14 mouse cellular contexts compared by ENCODE assay signal in genomic region chr12:108231901-108232300, GRCm38 (mm10). TPM values are rescaled to one million over a fixed set of nuclear protein-coding genes. Genes with fewer than 3 reads are reported as not detected.
DNase-seq lines count a peak whose midpoint lies in the region; ATAC-seq lines count a peak whose summit lies in the region.
"Had no signal": no experiment of that assay in that cellular context is flagged by ENCODE, and none has a peak within 500 bp of the region (broad histone marks: within the 10 kb centered on the region; RNA-seq: fewer than 3 reads in every experiment).

No protein-coding gene starts in this region.

- H3K36me3 ChIP-seq in hindbrain, embryonic 10.5 days = peaks cover 9% of the 10 kb centered on the region; the same call in 1 of the 2 replicates
- no peaks in the 10 kb centered on the region for H3K36me3 ChIP-seq in midbrain, embryonic 15.5 days (replicated peaks)
- no peaks in the 10 kb centered on the region for H3K36me3 ChIP-seq in intestine, embryonic 16.5 days (ENCODE audit: control insufficient read depth, insufficient read depth, low read length)
- H3K36me3 ChIP-seq: heart, embryonic 15.5 days; limb, embryonic 13.5 days had no signal

- H3K4me1 ChIP-seq in hindbrain, embryonic 10.5 days (replicated peaks) = peaks cover 93% of the 10 kb centered on the region
- H3K4me1 ChIP-seq in midbrain, embryonic 15.5 days = peaks cover 33% of the 10 kb centered on the region
- H3K4me1 ChIP-seq in intestine, embryonic 16.5 days (ENCODE audit: control insufficient read depth, insufficient read depth, low read length) = peaks cover 60% of the 10 kb centered on the region

- no peak overlapping the region for H3K4me2 ChIP-seq in midbrain, embryonic 15.5 days
- H3K4me2 ChIP-seq in intestine, embryonic 16.5 days (ENCODE audit: low read depth, low read length) = no peak overlapping the region
- H3K4me2 ChIP-seq: heart, embryonic 15.5 days; limb, embryonic 13.5 days had no signal

- H3K9me3 ChIP-seq in hindbrain, embryonic 10.5 days = peaks cover 7% of the 10 kb centered on the region
- no peaks in the 10 kb centered on the region for H3K9me3 ChIP-seq in midbrain, embryonic 15.5 days
- no peaks in the 10 kb centered on the region for H3K9me3 ChIP-seq in intestine, embryonic 16.5 days (ENCODE audit: control insufficient read depth, low read length)
- H3K9me3 ChIP-seq: heart, embryonic 15.5 days; limb, embryonic 13.5 days had no signal

- no peaks in the 10 kb centered on the region for H3K27me3 ChIP-seq in hindbrain, embryonic 10.5 days (ENCODE audit: insufficient read depth, poor library complexity, severe bottlenecking)
- no peaks in the 10 kb centered on the region for H3K27me3 ChIP-seq in midbrain, embryonic 15.5 days (replicated peaks)
- no peaks in the 10 kb centered on the region for H3K27me3 ChIP-seq in intestine, embryonic 16.5 days (replicated peaks; ENCODE audit: control insufficient read depth, insufficient read depth, low read length)
- H3K27me3 ChIP-seq: heart, embryonic 15.5 days; limb, embryonic 13.5 days had no signal

- 38% methylated on average over 9 of the region's 9 CpGs for WGBS in hindbrain, embryonic 10.5 days
- WGBS in midbrain, embryonic 15.5 days = 27% methylated on average over 9 of the region's 9 CpGs
- 37% methylated on average over 9 of the region's 9 CpGs for WGBS in intestine, embryonic 16.5 days

- H3K4me3 ChIP-seq in hindbrain, embryonic 10.5 days = no peak overlapping the region
- H3K4me3 ChIP-seq in midbrain, embryonic 15.5 days = no peak overlapping the region
- no peak overlapping the region for H3K4me3 ChIP-seq in intestine, embryonic 16.5 days (ENCODE audit: low read length)
- H3K4me3 ChIP-seq: heart, embryonic 15.5 days; limb, embryonic 13.5 days had no signal

- H3K9ac ChIP-seq in midbrain, embryonic 15.5 days = no peak overlapping the region
- H3K9ac ChIP-seq in intestine, embryonic 16.5 days (ENCODE audit: low read depth, low read length) = no peak overlapping the region
- H3K9ac ChIP-seq: heart, embryonic 15.5 days; limb, embryonic 13.5 days had no signal

- peak overlapping the region; percentile 10 for H3K27ac ChIP-seq in hindbrain, embryonic 10.5 days
- peak overlapping the region; percentile 43; the same call in 1 of the 2 replicates for H3K27ac ChIP-seq in midbrain, embryonic 15.5 days
- H3K27ac ChIP-seq in intestine, embryonic 16.5 days (ENCODE audit: low read length) = no peak overlapping the region
- H3K27ac ChIP-seq: heart, embryonic 15.5 days; limb, embryonic 13.5 days had no signal

- intact Hi-C loops in heart, postnatal 36 days (cut with DNase I) = no loop called here

- ATAC-seq in midbrain, embryonic 15.5 days (replicated peaks) = no peak
- no peak for ATAC-seq in intestine, embryonic 16.5 days
- ATAC-seq: intestine, postnatal 0 days had no signal

- DNase-seq in cerebellum, adult 11-12 months = peak; percentile 80
- DNase-seq in cerebellum, adult 11 months = no peak
- DNase-seq in cerebellum, postnatal 14 days = peak; percentile 59 to 65
- no peak for DNase-seq in hindbrain, embryonic 10.5 days (ENCODE audit: low spot score)
- no peak for DNase-seq in heart, postnatal 36 days
- no peak for DNase-seq in natural killer cell, adult 2 months (ENCODE audit: low spot score in 2 of 2)
- DNase-seq: adrenal gland, postnatal 36 days; gastrocnemius, postnatal 10 days; lung, adult 18-20 months had no signal

RNA-seq across cellular contexts. Expression of gene Ccdc85c, which starts 43.3 kb away (rescaled TPM):
- 14.3 and 16.0 TPM in 2 replicates for polyA plus RNA-seq in hindbrain, embryonic 10.5 days (2016; fragmentation: Nextera tagmentation; extraction: Ambion mirVana)
- 15.3 and 15.8 TPM in 2 replicates for polyA plus RNA-seq in midbrain, embryonic 15.5 days (2015; fragmentation: Nextera tagmentation; extraction: Ambion mirVana)
- total RNA-seq in heart, postnatal 36 days (2021) = 10 to 100 TPM; 33.6 to 38.9 TPM
- polyA plus RNA-seq in intestine, embryonic 16.5 days (2015; fragmentation: Nextera tagmentation; extraction: Ambion mirVana) = 4.8 and 7.1 TPM in 2 replicates

RNA-seq across cellular contexts. Expression of gene Ccnk, which starts 52.5 kb away (rescaled TPM):
- polyA plus RNA-seq in hindbrain, embryonic 10.5 days (2016; fragmentation: Nextera tagmentation; extraction: Ambion mirVana) = 2.9 and 3.3 TPM in 2 replicates
- 2.4 and 3.7 TPM in 2 replicates for polyA plus RNA-seq in midbrain, embryonic 15.5 days (2015; fragmentation: Nextera tagmentation; extraction: Ambion mirVana)
- 10 to 100 TPM; 28.8 to 30.5 TPM for total RNA-seq in heart, postnatal 36 days (2021)
- 1.9 and 2.2 TPM in 2 replicates for polyA plus RNA-seq in intestine, embryonic 16.5 days (2015; fragmentation: Nextera tagmentation; extraction: Ambion mirVana)

RNA-seq across cellular contexts. Expression of gene Setd3, which starts 52.8 kb away (rescaled TPM):
- polyA plus RNA-seq in hindbrain, embryonic 10.5 days (2016; fragmentation: Nextera tagmentation; extraction: Ambion mirVana) = 76.9 and 82.1 TPM in 2 replicates
- polyA plus RNA-seq in midbrain, embryonic 15.5 days (2015; fragmentation: Nextera tagmentation; extraction: Ambion mirVana) = 88.0 and 95.0 TPM in 2 replicates
- 10 to 100 TPM; 83.9 to 91.6 TPM for total RNA-seq in heart, postnatal 36 days (2021)
- 89.8 and 90.8 TPM in 2 replicates for polyA plus RNA-seq in intestine, embryonic 16.5 days (2015; fragmentation: Nextera tagmentation; extraction: Ambion mirVana)

Comparison
In these comparisons a context has a peak if more than half of its experiments do, and no peak if none do; other contexts are left out.
1. DNase-seq: peak in cerebellum, adult 11-12 months (single experiment) and cerebellum, postnatal 14 days (2 of 2); none in cerebellum, adult 11 months (single experiment), hindbrain, embryonic 10.5 days (single experiment), heart, postnatal 36 days (0 of 2) and natural killer cell, adult 2 months (0 of 2).